Mouse (Mus musculus): ENCODE data around the gene Erv3.

The Erv3 gene

DNA sequence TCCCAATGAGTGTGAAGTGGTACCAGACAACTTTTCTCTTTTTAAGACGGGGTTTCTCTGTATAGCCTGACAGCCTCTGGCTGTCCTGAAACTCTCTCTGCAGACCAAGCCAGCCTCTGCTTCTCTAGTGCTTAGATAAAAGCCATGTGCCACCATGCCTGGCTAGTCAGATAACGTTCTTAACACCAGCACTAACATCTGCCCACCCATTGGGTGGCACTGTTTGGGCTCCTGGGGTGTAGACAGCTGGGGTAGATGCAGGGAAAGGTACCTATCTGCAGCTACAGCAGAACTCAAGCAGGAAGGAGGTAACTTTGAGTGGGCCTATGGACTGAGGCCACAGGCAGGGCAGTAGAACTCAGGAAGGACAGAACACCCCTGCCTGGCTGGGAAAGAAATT is 34.0 kb downstream of the Erv3 start:
- no peak for DNase-seq (ENCODE audit: low read depth in 2 of 2, low spot score in 2 of 2)

DNA sequence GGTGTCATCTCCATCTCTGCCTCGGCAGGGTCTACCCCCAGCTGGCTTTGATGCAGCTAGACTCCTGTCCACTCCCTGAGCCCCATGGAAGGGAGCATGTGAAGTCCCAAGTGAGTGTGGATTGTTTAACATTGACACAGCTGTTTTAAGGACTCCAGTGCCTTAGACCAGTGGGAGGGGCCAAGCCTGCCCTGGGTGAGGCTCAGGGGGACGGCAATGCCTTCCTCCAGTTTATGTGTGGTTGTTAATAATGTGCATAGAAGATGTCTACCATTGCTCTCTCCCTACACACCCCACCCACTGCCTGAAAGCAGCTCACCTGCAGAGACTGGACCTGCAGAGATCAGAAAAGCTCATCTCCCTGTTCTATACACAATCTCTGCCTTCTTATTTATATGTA is 35.6 kb downstream of the Erv3 start:
- no peak for DNase-seq (ENCODE audit: low read depth in 2 of 2, low spot score in 2 of 2)

DNA sequence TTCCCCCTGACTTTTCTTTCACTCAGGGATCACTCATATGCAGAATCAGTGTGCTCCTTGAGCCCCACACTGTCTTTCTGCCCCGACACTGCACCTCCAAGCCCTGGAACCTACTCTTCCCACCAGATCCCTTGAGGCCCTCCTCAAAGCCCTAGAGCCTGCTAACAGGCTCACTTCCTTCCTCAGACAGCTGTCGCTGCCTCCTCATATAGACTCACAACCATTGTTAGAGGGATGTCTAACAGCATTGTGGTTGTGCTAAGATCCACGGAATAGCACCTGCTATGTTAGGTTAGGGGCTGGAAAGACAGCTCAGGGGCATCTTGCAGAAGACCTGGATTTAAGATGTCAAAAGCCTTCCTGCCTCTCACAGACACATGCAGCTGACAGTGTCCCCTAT is 37.1 kb downstream of the Erv3 start:
- DNase-seq (ENCODE audit: low read depth in 2 of 2, low spot score in 2 of 2): no peak

DNA sequence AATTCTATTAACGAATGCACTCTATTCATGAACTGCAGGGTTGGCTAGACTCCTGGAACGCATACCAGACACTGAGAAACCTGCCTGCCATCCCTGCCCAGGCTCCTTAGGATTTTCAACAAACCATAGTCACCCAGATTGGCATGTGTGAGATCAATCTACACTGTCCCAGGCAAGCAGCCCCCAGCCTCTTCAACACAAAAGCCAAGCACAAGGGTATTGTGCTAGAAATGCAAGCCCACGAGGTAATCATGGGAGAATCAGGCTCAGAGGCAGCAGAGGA is 37.9 kb downstream of the Erv3 start:
- no peak for DNase-seq (ENCODE audit: low read depth in 2 of 2, low spot score in 2 of 2)

DNA sequence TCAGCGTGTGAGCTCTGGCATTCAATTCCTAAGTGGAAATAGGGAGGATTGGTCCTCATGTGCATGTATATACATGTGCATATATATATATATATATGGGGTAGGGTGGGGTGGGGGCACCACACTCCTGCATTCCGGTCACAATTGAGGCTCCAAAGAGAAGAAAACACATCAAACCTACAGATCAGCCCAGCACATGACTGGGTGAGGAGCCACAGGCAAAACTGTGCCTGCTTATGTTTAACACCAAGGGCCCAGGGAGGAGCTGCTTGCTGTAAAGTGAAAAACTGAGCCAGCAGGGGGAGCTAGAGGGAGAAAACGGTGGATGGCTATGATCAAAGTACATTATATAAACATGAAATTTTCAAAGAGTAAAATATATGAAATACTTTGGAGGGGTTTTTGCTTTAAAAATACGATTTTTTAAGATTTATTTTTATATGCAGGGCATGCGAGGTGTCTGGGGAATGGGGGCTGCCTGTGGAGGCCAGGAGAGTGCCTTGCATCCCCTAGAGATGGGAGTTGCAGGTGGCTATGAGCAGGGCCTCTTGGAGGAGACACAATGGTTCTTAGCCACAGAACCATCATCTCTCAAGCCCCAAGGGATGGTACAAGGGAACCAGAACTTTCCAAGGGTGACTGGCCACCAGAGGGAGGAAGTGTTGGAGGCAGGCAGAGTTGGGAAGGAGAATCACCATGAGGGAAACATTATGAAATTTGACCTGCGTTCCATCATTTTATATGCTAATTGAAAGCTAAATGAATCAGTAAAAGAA is 38.4 kb downstream of the Erv3 start:
- DNase-seq (ENCODE audit: low read depth in 2 of 2, low spot score in 2 of 2): peak; percentile 71 to 82

DNA sequence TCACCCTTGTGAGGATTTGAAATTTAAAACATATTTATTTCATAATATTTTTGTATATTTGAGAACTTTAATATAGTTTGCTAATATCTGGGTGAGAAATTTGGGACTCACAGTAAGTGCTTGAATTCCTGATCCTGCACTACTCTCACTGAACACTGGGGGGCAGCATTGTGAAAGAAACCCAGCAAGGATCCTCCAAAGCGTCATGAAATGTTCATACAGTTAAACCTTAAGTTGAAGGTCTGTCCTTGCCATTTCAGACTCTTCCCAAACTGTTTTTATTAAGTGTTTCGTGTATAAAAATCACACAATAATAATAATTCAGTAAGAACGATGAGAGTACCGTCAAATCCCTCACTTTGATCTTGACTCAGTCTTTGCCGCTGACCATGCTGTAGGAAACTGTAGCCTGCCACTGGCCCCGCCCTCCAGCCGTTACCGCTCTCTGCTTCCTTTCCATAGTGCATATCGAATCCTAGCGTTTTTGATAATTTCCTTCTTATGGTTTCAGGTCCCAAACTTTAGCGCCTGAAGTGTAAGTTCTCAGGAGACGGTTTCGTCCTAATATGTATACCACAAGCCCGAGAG is 39.4 kb downstream of the Erv3 start:
- DNase-seq (ENCODE audit: low read depth in 2 of 2, low spot score in 2 of 2): peak; percentile 75 to 85

DNA sequence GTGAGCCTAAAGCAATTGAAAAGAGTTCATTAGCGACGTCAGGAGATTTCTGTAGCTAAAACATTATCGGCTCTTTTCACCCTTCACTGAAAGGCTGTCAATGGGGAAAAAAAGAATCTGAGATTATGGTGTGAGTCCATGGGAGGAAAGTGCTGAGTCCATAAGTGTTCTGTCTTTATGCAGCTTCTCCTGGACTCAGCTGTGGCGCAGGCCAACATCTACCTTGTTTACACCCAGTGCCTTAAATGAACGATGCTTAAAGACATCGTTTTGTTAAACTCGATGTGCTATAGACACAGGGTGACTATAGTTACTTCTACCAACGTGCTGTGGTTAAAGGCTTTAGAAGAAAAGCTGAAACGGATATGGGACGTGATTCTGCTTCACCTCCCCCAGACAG is 45.2 kb downstream of the Erv3 start:
- no peak for DNase-seq (ENCODE audit: low read depth in 2 of 2, low spot score in 2 of 2)

DNA sequence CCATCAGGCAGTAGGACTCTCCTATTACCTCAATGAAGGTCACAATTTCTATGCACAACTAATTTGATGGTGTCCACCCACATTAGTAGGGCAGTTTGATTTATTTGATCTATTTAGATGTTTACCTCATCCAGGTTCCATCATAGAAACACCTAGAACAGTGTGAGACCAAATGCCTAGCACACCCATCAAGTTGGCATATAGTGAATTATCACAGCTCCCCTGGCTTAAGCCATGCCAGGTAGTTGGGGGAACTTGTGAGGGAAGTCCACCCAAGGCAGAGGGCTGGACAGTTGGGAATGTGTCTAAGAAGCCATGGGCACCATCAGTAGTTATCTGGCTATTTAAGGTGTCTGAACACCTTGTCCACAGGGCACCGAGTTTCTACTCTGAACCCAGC is 46.1 kb downstream of the Erv3 start:
- no peak for DNase-seq (ENCODE audit: low read depth in 2 of 2, low spot score in 2 of 2)

DNA sequence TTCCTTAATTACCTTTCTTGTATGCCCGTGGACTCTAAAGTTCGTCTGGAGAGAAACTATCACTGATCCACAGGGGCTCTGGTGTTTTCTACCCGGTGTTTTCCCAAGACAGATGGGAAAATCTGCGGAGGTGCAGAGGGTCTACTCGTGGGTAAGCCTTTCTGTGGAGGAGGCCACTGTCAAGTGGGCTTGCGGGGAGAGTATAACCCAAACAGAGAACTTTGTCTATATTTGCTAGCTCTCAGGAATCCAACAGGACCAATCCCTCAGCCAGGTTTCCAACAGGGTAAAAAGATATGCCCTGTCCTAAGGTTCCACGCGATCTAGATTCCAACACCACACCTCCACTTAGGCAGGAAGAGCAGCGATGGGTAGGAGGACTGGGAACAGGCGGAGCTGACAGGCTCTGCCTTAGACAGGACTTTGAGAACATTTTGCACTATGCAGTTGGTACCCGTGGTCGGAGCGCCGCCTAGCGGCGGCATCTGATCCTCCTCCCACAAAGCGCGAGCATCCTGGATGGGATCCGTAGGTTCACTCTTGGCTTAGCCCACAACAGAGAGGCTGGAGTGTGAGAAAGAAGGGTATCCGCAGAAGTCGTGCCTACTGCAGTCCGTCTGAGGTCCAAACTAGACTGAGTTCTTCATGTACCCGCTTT is 46.9 kb downstream of the Erv3 start:
- DNase-seq (ENCODE audit: low read depth in 2 of 2, low spot score in 2 of 2): peak in 1 of 2 experiments; percentile 24

DNA sequence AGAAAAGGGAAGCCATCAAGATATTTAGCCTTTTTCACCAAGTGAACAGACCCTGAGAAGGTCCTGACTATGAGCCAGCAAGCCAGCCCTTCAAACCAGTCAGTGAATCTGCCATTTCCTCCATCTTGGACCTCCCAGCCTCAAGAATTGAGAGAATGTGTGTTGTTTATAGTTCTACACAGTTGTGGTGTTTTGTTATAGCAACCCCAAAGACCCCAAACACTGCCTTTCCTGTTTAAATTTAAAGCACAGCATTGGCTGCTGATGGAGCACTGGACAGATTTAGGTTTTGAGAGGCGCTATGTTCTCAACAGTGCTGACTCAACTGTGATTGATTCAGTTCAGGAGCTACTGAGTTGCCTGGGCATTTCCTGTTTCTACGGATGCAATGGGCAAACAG is 47.9 kb downstream of the Erv3 start:
- DNase-seq (ENCODE audit: low read depth in 2 of 2, low spot score in 2 of 2): no peak

DNA sequence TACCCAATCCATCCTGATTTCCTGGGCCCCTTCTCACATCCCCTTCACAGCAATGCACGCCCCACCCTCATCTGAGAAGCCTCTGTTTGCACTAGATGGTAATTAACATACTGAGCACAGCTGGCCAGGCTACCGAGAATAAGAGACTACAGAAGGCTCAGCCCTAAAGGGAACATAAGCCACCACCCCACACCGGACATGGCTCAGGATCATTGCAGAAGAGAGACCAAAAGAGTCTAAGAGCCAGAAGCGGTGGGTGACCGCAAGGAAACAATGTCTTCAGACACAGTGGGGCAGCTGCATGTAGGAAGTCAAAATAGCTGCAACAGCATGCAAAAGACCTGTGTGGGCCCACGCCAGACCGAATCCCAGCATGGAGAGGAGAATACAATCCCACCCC is 50.7 kb downstream of the Erv3 start:
- no peak for DNase-seq (ENCODE audit: low read depth in 2 of 2, low spot score in 2 of 2)

DNA sequence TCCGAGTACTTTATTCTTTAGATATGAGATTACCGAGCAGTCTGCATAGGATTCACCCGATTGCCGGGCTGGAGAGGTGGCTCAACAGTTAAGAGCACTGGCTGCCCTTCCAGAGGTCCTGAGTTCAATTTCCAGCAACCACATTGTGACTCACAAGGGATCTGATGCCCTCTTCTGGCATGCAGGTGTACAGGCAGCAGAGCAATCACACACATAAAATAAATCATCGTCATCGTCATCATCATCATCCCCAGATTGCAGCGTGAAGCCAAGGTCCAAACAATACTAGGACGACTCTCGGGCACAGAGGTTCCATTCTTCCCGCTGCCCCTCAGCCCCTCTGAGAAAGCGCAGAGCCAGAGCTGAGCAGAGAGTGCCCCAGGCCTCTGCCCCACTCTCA is 51.9 kb downstream of the Erv3 start:
- DNase-seq (ENCODE audit: low read depth in 2 of 2, low spot score in 2 of 2): no peak

DNA sequence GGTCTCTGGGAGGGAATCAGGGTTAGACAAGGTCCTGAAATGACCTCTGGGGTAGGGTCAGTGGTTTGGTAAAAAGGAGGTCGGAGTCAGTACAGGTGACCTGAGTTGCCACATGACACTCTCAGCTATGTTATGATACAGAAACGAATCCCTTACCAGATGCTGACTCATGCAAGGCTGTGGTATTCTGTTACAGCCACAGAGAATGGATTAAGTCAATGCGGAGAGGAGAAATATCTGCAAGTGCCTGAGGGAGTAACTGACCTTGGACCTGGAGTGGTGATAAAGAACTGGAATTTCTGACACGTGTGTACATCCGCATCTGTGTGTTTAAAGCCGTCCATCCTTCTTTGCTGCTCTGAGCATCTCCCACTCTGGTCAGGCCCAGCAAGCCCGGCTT is 52.7 kb downstream of the Erv3 start:
- DNase-seq (ENCODE audit: low read depth in 2 of 2, low spot score in 2 of 2): no peak

DNA sequence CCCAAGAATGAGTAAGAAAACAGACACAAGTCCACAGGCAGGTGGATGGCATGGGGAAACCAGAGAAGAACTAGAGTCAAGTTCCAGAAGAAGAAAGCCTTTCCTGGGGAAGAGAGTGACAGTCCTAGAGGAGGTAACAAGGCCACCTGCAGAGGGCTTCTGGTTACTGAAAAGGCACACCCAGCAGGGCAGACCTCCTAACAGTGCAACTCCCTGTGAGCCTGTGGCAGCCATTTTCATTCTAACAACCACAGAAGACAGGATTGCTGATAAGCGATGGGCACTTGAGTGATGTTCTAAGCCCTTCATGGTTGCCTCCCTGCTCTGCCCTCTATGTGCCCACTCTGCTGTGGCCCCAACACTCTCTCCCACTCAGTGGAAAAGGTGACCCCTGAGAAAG is 54.2 kb downstream of the Erv3 start:
- no peak for DNase-seq (ENCODE audit: low read depth in 2 of 2, low spot score in 2 of 2)

DNA sequence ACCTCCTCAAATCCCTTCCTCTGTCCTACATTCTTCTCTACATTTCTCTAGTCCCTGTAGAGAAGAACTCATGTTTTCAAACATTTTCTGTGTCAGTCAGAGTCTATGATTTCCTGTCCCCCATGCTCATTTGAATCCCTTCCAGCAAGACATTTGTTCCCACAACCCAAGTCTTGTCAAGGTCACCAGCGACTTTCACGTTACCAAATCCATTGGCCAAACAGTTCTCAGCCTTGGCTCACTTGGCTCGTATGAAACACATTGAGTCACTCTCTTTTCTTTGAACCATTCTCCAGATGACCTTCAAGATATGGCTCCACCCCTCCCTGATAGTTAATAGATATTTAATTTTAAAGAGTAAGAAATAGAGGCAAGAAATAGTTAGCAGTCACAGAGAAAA is 55.7 kb downstream of the Erv3 start:
- no peak for DNase-seq (ENCODE audit: low read depth in 2 of 2, low spot score in 2 of 2)
